Mouse (Mus musculus): ENCODE results near the gene Npas3.

DNA sequence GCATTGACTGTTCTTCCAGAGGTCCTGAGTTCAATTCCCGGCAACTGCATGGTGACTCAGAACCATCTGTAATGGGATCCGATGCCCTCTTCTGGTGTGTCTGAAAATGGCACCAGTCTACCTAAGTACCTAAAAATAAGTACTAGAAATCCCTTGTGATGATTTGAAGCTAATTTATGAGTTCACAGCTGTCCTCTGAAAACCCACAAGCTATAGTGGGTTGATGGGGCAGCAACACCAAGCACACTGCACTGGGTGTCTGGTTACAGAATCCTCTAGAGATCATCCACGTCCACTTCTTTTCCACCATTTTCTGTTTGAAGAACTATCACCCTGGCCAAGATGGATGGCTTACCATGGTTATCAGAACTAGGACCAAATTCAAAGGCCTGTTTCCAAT, 789.1 kb downstream of the Npas3 start:
- TF ChIP-seq CTCF (IDR thresholded peaks at IDR 0.05; ENCODE audit: low read depth, low read length) = no peak
- no peak for TF ChIP-seq POLR2A (IDR thresholded peaks at IDR 0.05; ENCODE audit: insufficient read depth, low read length)

All from ES-Bruce4 (cell line).